Comparison of ENCODE assay signal across 16 mouse cellular contexts in the genomic region with DNA sequence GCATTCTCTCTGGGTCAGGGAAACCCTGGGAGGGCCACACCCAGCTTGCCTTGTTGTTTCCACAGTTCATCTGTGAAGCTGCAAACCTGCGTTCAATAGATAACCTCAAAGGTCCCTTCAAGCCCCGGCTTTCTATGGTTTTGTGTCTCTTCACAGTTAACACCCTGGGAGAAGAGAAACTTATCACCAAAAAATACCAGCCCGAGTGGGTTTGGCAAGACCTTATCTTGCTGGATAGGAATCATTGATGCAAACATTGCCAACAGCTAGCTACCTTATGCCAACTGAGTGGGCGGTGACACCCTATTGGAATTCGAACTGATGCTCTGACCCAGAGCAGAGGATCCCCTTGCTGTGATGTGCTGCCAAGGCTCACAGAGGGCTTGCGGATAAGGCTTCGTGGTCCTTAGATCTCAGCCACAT. TPM values are rescaled to one million over a fixed set of nuclear protein-coding genes. Genes with fewer than 3 reads are reported as not detected.
DNase-seq lines count a peak whose midpoint lies in the region; ATAC-seq and TF ChIP-seq lines count a peak whose summit lies in the region.
"Had no signal": no experiment of that assay in that cellular context is flagged by ENCODE, and none has a peak within 500 bp of the region (broad histone marks: within the 10 kb centered on the region; RNA-seq: fewer than 3 reads in every experiment).

No protein-coding gene starts in this region.

- H3K4me3 ChIP-seq in liver, adult 2 months (ENCODE audit: insufficient read depth, low read depth, low read length) = no peak overlapping the region
- H3K4me3 ChIP-seq: heart, adult 2 months; hindbrain, embryonic 15.5 days; midbrain, embryonic 12.5 days had no signal

- no peak for TF ChIP-seq POLR2A in liver, adult 2 months (IDR thresholded peaks at IDR 0.05; ENCODE audit: extremely low read depth, insufficient read depth, low read length)

- no peak overlapping the region for H3K27ac ChIP-seq in liver, adult 2 months (replicated peaks; ENCODE audit: insufficient read depth, low read depth, low read length)
- H3K27ac ChIP-seq: heart, adult 2 months; hindbrain, embryonic 15.5 days; midbrain, embryonic 12.5 days had no signal

- WGBS in liver, adult 2 months = 13% methylated on average over 7 of the region's 7 CpGs

- no peak for TF ChIP-seq CTCF in liver, adult 2 months (IDR thresholded peaks at IDR 0.05; ENCODE audit: low read depth, low read length)

- H3K9ac ChIP-seq in liver, adult 2 months (ENCODE audit: low read depth, low read length) = no peak overlapping the region
- H3K9ac ChIP-seq: hindbrain, embryonic 15.5 days; midbrain, embryonic 12.5 days had no signal

- no peaks in the 10 kb centered on the region for H3K79me2 ChIP-seq in liver, adult 2 months (ENCODE audit: control insufficient read depth, insufficient read depth, low read length)

- peak; percentile 93 for DNase-seq in heart, adult 11 months
- DNase-seq in heart, adult 9 months (ENCODE audit: low spot score in 2 of 2) = no peak
- DNase-seq in urinary bladder, postnatal 14 days (ENCODE audit: low spot score) = peak; percentile 23
- no peak for DNase-seq in urinary bladder, postnatal 10 days (ENCODE audit: low spot score)
- peak; percentile 84 for DNase-seq in liver, adult 2 months (ENCODE audit: extremely low read depth, low read depth, low spot score)
- peak; percentile 55 to 68 for DNase-seq in spleen, postnatal 4 days (ENCODE audit: low spot score in 2 of 2)
- DNase-seq in right cerebral cortex, adult 2 months (ENCODE audit: low spot score in 2 of 2) = no peak
- DNase-seq: layer of hippocampus, postnatal 36 days; right cerebral cortex, postnatal 14 days; thymus, adult 18-20 months had no signal

- ATAC-seq in CD4-positive, CD25-positive, alpha-beta regulatory T cell, adult 4 months = no peak

- no peaks in the 10 kb centered on the region for H3K27me3 ChIP-seq in liver, adult 2 months (ENCODE audit: control insufficient read depth, insufficient read depth, low read length)
- H3K27me3 ChIP-seq: hindbrain, embryonic 15.5 days had no signal

- no peaks in the 10 kb centered on the region for H3K36me3 ChIP-seq in liver, adult 2 months (ENCODE audit: control insufficient read depth, insufficient read depth, low read length)
- H3K36me3 ChIP-seq: hindbrain, embryonic 15.5 days; midbrain, embryonic 12.5 days had no signal

- peaks cover 8% of the 10 kb centered on the region for H3K4me1 ChIP-seq in liver, adult 2 months (ENCODE audit: control insufficient read depth, insufficient read depth, low read length)

RNA-seq across cellular contexts. Expression of a gene that starts 30.5 kb away (rescaled TPM):
- 25.8 and 29.6 TPM in 2 replicates for total RNA-seq in liver, adult 2 months (2014; rRNA removed)
- 4.7 and 6.0 TPM in 2 replicates for polyA plus RNA-seq in liver, adult 2 months (2012; rRNA removed)
- not detected for polyA plus RNA-seq in CD4-positive, CD25-positive, alpha-beta regulatory T cell, adult 4 months (2017; shearing (Covaris generic))
- total RNA-seq: MEL had no signal

RNA-seq across cellular contexts. Expression of a gene that starts 59.6 kb away (rescaled TPM):
- total RNA-seq in liver, adult 2 months (2014; rRNA removed) = 6.2 and 11.7 TPM in 2 replicates
- 2.0 and 7.2 TPM in 2 replicates for polyA plus RNA-seq in liver, adult 2 months (2012; rRNA removed)
- polyA plus RNA-seq in CD4-positive, CD25-positive, alpha-beta regulatory T cell, adult 4 months (2017; shearing (Covaris generic)) = not detected
- total RNA-seq: heart, adult 2 months; layer of hippocampus, postnatal 36 days; MEL had no signal
- polyA plus RNA-seq: hindbrain, embryonic 15.5 days; midbrain, embryonic 12.5 days; neural tube, embryonic 11.5 days had no signal

Comparison
In these comparisons a context has a peak if more than half of its experiments do, and no peak if none do; other contexts are left out.
1. DNase-seq: peak in heart, adult 11 months (single experiment), urinary bladder, postnatal 14 days (single experiment), liver, adult 2 months (single experiment) and spleen, postnatal 4 days (2 of 2); none in heart, adult 9 months (0 of 2), urinary bladder, postnatal 10 days (single experiment) and right cerebral cortex, adult 2 months (0 of 2).